Mouse (Mus musculus): Measurements from ENCODE around the gene Apobec3.
A peak's percentile ranks its signal among the peaks of the same experiment; 100 is the strongest.
"Not testable (repeated sequence)": the region's sequence is repeated elsewhere in the genome, so short reads cannot be mapped to it uniquely, and the experiment has no call there.

Gene Apobec3

DNA sequence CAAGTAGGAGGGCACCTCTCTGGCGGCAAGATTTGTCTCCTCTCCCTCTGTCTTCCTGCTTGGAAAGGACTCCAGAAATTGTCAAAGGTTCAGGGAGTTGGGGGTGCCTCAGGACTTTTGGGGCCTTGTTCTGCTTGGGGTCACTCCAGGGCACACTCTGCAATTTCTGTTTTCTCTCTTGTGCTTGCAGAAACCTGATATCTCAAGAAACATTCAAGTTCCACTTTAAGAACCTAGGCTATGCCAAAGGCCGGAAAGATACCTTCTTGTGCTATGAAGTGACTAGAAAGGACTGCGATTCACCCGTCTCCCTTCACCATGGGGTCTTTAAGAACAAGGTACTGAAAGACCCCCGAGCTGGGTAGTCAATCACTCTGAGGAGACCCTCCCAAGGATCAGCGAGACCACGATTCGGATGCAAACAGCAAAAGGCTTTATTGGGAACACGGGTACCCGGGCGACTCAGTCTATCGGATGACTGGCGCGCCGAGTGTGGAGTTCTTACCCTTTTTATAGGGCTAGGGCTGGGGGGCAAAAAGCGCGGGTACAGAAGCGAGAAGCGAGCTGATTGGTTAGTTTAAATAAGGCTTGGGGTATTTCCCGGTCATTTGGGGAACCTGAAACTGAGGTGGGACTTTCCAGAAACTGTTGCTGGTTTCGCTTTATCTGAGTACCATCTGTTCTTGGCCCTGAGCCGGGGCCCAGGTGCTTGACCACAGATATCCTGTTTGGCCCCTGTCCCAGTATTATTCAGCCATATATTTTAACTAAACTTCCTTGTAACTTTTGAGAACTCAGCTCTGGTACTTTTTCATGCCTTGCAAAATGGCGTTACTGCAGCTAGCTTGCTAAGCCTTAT, 4.0 kb downstream of the Apobec3 start:
- DNase-seq (ENCODE audit: low spot score) = peak; percentile 52

DNA sequence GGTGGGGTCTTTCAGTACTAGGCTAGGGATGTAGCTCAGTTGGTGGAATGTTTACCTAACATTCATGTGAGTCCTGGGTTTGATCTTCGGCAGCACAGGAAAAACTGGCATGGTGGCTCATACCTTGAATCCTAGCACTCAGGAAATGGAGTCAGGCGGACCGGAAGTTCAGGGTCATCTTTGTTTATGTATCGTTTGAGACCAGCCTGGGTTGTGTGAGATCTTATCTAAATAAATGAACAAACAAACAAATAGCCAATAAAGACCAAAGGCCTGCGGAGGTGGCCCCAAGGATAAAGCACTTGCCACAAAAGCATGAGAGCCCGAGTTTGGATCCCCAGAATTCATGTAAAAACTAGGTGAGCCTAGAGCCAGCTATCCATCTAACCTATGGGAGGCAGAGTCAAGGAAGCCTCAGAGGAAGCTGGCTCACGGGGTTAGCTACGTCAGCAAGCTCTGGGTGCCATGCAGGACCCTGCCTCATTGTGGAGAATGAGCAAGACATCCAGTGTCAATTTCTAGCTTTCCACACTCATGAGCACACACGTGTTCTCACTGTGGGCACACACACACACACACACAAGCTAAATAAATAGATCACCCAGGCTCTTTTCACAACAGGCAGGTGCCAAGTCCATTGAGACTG, 4.7 kb downstream of the Apobec3 start:
- DNase-seq (ENCODE audit: low spot score) = no peak

DNA sequence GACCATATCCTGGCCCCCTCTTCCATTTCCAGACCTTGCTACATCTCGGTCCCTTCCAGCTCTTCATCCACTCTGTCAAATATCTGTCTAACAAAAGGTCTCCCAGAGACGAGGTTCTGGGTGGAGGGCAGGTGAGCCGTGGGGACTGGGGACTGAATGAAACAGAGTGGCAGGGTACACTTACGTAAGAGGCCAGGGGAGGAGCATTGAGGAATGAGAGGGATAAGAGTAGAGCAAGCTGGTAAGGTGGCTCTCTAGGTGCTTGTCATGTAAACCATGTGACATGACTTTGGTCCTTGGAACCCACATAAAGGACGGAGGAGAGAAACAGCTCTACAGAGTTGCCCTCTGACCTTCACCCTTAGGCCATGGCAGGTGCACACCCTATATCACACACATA, 7.5 kb downstream of the Apobec3 start:
- peak; percentile 33 for DNase-seq (ENCODE audit: low spot score)

DNA sequence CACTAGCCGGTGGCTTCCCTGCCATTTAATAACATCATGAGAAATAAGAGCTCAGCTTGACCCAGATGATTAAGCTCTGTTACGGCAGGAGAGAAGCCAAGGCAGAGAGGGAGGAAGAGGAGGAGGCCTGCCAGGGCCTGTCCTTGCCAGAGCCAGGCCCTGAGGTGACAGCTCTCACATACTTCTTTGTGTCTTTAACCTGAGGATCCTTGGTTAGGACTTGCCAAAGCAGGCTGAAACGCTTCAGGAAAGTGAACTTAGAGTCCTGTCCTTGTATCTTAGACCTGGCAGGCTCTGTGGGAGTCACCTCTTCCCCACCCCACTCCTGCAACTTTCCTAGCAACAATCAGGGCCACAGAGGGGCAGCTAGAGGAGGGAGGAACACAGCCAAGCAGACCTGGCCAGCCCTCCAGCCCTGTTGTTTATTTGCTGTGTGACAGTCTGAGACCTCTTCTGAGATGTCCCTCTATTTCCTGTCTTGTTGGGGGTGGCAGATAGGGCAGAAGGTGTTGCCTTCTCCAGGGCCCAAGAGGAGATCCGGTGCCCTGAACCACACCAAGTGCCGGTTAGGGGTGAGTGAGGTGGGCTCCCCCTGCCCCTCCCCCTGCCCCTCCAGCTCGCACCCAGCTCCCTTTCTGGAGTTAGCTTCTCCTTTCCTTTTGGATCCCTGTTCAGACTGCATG, 8.5 kb downstream of the Apobec3 start:
- DNase-seq (ENCODE audit: low spot score) = no peak

DNA sequence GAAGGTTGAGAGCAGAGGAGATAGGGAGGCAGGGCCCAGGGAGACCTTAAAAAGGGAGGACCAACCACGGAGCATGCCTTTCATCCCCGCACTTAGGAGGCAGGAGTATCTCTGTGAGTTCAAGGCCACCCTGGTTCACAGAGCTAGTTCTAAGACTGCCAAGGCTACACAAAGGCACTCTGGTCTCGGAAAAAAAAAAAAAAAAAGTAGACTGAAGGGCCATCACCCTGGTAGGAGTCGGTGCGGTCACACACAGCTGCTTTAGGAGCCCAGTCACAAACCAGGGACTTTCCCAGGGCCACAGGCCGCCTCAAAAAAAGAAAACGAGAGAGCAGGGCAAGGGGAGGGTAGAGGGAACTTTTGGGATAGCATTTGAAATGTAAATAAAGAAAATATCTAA, 9.3 kb downstream of the Apobec3 start:
- DNase-seq (ENCODE audit: low spot score) = peak; percentile 32

DNA sequence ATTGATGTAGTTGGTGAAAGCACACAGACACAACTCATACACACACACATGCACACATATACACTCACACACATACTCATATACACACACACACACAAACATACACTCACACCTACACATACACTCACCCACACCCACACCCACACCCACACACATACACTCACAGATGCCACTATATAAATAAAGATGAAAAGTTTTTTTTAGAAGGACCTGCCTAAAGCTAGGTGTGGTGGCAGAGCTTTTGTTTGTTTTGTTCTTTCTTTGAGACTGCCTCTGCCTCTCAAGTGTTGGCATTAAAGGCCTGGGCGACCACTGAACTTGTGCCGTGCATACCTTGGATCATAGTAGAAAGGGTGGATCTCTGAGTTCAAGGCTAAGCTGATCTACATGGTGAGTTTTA, 9.9 kb downstream of the Apobec3 start:
- DNase-seq (ENCODE audit: low spot score) = no peak

DNA sequence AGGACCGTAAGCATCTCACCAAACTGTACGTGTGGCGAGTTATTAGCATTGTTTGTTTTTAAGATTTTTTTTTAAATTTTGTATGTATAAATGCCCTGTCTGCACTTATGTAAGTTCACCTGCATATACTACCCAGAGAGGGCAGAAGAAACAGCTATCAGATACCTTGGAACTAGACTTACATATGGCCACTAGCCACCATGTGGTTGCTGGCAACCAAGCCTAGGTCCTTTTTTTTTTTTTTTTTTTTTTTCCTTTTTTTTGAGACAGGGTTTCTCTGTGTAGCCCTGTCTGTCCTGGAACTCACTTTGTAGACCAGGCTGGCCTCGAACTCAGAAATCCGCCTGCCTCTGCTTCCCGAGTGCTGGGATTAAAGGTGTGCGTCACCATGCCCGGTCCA, 11.6 kb downstream of the Apobec3 start:
- DNase-seq (ENCODE audit: low spot score) = not testable (repeated sequence)

DNA sequence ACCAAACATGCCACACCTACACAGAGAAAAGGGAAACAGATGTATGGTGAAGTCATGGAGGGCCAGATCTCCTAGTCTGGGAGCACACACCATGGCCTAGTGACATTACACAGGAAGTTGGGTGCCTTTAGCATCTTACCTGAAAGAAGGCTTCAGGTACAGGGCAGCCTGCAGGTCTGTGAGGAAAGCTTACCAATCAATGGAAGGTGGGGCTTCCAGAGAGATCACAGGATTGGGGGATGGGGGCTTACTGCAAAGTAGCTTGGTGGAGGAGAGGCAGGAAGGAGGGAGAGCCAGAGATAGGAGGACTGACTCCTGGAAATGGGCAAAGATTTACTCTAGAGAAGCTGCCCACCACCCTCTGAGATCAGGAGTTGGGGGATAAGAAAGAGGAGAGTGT, 12.5 kb downstream of the Apobec3 start:
- DNase-seq (ENCODE audit: low spot score) = no peak

DNA sequence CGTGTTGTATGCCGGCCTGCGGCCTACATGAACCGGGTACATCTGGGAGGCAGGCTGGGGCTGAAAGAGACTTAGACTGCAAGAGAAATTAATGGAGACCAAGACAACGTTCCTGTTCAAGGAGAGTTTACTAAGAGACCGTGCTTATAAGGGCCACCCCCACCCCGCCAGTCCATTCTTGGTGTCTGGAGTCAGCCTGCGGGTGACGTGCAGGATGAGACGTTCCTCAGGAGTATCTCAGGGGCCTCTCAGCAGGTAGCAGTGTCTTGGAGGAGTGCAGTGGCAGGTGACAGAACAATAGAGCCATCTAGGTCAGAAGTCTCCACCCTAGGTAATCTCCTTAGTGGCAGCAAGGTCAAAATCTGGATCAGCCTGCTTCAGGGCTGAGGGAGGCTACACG, 13.2 kb downstream of the Apobec3 start:
- not testable (repeated sequence) for DNase-seq (ENCODE audit: low spot score)

DNA sequence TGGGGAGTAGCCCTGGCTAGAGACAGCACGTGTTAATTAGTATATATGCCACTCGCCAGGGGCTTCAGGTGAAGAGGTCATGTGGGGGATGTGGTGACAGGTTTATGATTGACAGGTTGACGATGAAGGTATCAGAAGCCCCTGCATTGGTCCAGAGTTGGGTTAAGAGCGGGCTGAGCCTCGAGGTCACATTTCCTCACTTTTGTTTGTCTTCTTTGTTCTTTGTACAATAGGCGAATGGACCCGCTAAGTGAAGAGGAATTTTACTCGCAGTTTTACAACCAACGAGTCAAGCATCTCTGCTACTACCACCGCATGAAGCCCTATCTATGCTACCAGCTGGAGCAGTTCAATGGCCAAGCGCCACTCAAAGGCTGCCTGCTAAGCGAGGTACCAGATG, 13.8 kb downstream of the Apobec3 start:
- no peak for DNase-seq (ENCODE audit: low spot score)

DNA sequence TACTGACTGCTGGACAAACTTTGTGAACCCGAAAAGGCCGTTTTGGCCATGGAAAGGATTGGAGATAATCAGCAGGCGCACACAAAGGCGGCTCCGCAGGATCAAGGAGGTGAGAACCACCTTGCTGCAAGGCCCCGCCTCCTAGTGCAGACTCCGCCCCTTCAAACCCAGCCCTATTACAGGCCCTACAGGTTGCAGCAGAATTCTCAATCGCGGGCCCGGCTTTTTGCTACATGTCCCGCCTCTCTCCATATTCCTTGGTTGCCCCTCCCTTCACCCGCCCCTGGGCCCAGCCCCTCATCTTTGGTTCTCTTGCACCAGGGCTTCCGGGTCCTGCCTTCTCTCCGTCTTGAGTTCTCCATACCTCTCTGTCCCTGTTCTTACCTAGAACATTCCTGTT, 15.4 kb downstream of the Apobec3 start:
- DNase-seq (ENCODE audit: low spot score) = no peak

DNA sequence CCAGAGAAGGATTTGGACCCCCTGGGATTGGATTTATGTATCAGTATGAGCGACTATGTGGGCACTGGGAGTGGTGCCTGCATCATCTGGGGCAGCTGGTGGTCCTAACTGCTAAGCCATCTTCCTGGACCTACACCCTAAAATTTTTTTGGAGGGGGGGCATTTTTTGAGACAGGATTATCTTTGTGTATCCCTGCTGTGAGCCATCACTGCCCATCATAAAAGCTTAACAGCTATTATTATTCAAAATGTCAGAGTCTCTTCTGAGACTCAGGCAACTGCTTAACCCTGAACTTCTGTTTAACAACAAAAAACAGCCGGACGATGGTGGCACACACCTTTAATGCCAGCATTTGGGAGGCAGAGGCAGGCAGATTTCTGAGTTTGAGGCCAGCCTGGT, 17.5 kb downstream of the Apobec3 start:
- not testable (repeated sequence) for DNase-seq (ENCODE audit: low spot score)

DNA sequence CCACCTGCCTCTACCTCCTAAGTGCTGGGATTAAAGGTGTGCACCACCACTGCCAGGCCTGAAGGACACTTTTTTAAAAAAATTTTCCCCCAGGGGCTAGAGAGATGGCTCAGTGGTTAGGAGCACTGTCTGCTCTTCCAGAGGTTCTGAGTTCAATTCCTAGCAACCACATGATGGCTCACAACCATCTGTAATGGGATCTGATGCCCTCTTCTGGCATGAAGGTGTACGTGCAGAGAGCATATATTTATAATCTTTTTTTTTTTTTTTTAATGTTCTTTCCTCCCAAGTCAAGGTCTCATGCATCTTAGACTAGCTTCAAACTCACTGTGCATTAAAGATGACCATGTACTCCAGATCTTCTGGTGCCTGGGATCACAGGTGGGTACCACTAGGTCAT, 19.4 kb downstream of the Apobec3 start:
- not testable (repeated sequence) for DNase-seq (ENCODE audit: low spot score)

DNA sequence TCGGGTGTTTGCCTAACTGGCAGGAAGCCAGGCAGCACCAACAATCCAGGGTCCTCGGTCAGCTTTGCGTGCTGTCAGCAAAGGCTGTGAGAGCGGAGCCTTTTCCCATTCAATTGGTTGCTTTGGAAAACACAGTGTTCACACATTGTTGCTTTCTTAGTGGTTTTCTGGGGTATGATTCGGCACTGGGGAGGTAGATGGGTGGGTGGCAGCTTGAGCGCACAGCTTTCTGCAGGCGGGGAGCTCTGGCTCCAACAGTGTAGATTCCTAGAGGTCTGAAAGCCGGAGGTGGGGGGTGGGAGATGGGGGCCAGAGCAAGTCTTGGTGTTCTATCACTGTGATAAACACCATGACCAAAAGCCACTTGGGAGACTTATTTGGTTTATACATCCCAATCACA, 19.9 kb downstream of the Apobec3 start:
- DNase-seq (ENCODE audit: low spot score) = no peak

DNA sequence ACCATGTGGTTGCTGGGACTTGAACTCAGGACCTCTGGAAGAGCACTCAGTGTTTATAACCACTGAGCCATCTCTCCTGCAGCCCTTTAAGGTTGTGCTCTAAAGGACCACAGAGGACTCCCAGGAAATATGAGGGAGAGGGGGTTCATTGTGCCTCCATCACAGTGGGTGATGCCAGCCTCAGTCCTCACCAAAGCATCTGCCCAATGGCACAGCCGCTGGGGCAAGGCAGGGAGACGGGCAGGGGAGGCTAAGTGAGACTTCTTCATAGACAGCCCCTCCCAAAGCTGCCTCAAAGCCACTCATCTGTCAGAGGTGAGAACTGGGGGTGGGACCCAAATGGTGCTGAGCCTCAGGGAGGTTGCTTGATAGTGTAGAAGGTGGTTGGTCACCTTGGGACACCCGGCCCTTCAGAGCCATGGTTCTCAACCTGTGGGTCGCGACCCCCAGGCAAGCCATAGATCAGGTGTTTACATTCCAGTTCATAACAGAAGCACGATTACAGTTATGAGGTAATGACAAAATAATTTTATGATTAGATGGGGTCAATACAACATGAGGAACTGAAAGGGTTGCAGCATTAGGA, 22.4 kb downstream of the Apobec3 start:
- no peak for DNase-seq (ENCODE audit: low spot score)

DNA sequence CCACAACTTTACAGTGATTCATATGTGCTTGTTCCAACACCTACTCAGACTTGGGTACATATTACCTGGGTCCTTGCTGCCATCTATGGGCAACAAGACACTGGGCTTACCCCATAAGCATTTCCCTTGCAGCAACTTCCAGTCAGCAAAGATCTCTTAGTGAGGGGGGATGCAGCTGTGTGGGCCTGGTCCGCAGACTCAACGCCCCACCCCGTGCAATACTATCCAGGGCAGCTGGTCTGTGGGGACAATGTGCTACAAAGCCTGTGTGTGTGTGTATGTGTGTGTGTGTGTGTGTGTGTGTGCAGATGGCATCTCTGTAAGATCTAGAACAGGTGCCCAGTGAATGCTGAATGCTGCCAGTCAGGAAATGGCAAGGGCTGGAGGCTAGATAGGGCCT, 22.9 kb downstream of the Apobec3 start:
- DNase-seq (ENCODE audit: low spot score) = no peak

DNA sequence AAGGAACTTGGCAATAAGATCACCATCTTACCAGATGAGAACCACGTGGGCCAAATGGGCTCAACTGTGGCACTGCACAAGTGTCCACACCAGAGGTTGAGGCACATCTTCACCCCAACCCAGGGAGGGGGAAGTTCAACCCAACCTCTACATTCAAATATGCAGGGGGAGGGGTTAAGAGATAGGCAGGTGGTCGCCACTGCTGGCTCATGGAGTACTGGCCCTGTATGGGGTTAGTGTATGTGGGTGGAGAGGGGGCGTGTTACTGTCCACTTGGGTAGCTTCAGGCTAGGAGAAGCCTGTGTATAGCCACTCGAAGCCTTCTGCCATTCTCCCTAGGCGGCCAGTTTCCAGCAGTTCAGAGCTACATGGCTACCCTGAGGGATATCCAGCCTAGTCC, 24.7 kb downstream of the Apobec3 start:
- no peak for DNase-seq (ENCODE audit: low spot score)

DNA sequence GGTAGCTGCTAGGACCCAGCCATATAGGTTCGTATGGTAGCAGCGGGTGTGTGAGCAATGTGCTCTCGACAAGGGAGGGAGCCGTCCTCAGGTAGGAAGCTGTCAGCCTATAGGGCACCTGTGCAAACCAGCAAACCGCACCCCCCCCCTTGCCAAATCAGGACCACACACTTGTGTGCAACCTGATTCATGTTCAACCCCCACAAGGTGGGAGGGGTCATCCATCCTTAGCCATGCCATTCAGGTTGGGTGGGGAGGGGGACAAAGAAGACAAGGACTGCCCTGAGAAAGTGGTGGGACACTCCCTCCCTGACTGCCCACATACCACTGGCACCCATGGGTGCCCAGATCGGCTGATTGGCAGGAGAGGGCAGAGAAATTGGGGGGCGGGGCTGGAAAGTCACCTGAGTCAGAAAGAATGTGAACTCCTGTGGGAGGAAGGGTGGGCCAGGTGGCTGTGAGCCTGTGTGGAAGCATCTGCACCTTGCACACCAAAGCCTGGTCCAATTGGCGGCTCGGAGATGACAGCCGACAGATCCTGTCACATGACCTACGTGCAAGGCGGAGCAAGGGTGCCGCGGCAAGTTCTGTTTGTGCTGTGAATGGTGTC, 25.8 kb downstream of the Apobec3 start:
- DNase-seq (ENCODE audit: low spot score) = no peak

DNA sequence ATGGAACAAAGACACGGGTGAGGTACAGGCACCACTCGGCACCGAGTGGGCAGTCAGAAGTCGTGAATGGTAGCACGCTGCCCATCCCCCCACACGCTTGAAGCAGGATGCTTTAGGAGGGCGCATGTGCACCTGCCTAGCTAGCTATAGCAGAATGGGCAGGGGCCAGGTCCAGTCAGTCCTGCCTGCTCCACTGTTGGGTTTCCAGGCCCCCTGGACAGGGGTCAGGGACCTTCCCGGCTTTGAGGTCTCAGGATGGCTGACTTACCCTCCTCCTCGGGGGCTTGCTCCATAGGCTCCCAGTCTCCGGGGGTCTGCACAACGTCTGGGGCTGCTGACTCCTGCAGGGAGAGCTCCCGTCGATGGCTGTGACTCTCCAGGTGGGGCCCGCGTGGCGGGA, 27.0 kb downstream of the Apobec3 start:
- no peak for DNase-seq (ENCODE audit: low spot score)

DNA sequence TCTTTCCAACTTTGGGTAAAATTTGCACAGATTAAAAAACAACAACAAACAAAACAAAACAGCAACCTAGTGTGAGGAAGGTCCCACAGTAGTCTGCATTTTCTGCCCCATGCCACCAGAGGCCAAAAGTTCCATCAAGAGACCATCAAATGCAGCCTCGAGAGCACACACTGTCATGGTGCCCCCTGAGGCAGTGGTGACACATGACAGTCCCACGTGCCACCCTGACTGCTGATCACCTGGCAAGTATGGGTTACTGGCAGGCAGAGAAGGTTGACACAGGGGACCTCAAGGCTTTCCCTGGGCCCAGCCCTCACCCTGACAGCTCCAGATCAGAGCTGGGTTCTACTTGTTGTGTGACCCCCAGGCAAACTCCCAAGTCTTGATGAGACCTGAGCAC, 28.3 kb downstream of the Apobec3 start:
- no peak for DNase-seq (ENCODE audit: low spot score)

DNA sequence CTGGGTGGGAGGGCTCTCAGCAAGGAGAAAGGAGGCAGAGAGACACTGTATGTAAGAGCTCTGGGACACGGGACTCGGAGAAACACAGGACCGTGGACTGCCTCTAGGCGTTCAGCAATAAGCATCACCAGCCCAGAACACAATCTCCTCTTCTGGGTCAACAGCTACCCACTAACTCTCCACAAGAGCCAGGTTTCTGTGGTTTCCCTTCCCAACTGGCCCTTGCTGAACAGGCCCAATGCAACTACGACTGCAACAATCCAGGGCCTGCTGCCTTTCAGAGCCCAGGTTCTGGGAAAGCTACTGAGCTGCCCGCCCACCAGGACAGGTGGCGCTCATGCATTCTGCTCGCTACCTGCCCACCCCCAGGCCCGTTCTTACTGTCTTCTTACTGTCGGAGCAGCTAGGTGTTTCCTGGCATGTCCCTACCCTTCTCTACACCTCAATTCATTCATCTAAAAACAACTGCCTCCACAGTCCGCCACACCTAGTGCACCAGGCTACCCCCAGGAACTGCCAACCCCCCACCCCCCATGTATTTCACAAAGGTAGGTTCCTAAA, 35.5 kb downstream of the Apobec3 start:
- no peak for DNase-seq (ENCODE audit: low spot score)

DNA sequence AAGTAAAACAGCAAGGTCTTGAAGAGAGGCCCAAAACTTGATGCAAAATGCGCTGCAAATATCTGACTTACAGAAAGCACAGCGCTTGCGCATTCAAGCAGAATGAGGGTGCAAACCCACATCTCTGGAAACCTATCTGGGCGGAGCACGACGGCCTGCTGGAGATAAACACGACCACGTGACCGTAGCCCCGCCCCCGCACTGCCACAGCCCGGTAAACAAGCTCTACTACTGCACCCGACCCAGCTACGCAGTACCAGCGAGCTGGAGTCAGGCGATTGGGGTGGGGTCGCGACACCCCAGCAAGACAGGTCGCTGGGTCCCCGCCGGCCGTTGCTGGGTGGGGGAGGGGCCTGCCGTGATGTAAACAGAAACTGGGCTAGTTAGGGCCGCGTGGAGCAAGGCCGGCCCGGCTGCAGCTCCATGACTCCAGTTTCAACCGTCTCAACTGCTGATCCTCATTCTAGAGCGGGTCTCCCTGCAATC, 36.2 kb downstream of the Apobec3 start:
- DNase-seq (ENCODE audit: low spot score) = peak; percentile 97
